Mouse (Mus musculus) megakaryocyte-erythroid progenitor cell, adult 5 weeks (primary cell): ENCODE measurements around the gene Fam69b. TPM values are rescaled to one million over a fixed set of nuclear protein-coding genes. Genes with fewer than 3 reads are reported as not detected.

Experiments
- polyA plus RNA-seq: library from polyadenylated mRNA; stranded (reverse); fragments of >175 nt; gene quantifications from 2 replicates; pipeline ENCODE4 v1.2.3, GENCODE M21; 2012

The Fam69b gene
- polyA plus RNA-seq = 9.0 and 14.8 TPM in 2 replicates

DNA sequence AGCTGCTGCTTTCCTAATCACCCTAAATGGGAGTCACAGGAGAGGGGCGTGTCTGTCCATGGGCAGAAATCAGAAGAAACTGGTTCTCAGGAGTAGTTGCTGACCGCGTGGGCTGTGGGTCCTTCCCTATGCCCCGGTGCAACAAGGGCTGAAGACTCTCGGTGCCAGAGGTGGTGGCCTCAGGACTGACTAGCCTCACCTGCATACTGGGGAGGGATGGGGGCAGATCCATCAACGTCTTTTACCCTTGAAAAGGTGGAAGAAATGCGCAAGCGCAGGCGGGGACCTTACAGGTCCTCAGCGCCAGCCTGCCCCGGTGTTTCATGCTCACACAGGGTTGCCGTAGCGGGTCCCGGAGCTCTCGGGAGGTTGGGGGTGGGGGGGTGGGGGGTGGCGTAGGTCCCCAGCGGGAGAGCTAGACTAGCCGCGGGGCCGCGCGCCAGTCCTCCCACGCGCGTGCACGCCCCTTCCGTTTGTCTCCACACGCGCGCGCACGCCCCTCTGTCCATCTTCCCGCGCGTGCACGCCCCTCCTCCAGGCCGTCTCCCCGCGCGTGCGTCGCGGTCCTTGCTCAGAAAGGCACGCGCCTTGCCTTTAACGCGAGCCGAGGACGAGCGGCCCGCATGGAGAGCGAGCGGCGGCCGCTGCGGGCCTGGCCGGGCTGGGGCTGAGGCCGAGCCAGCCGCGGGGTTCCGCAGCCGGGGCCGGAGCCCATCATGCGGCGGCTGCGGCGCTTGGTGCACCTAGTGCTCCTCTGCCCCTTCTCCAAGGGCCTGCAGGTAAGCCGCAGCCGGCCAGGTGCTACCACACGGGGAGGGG, at the start of gene Fam69b:
Fam69b (plus strand) TSS at position 537 of the 819 bp plus-strand sequence.

DNA sequence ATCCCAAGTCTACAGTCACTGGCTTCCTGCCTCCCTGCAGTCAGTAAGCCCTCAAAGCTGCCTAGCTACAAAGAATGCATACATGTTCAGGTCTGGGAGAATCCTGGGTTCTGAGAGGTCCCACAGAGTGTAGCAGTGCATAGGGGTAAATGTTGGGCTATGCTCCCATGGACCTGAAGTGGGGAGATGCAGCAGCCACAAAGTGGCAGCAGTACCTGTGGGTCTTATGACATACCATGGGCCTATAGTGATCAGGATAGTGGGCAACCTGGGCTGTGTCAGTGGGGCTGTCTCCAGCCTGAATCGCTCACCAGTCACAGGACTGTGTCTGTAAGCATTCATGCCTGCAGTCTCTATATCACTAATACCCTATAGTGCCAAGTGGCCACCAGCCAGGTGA, 48.5 kb upstream of the Fam69b start, which contains the start of gene Egfl7:
Egfl7 (plus strand) TSS at position 301 of the 400 bp plus-strand sequence.

DNA sequence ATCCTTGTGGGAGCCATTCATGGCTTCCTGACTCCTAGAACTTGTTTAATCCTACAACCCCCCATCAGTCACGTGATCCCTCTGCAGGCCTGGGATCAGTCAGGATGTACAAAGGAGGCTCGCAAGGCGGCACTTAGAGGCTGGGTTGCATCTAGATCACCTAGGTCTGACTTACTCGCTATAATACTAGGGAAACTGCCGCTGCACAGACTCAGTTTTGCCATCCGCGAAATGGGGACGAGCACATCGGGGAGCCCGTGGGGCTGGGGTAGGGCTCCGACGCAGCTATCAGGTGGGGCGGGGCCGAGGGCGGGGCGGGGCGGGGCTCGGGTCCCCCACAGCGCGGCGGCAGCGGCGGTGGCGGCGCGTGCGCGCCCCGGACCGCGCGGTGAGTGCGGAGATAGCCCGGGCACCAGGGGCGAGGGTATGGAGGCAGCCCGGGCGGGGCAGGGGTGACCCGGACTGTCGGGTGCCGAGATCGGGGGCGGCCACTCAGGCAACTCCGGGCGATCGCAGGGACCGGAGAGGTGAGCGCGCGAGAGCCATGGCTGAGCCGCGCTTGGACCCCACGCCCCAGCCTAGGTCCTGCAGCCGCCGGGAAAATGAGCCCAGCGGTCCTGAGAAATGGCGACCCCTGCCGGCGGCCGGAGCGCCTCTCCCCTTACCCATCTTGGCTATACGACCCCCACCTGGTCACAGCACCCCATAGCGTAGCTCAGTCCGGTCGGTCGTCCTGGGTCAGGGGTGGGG, 41.8 kb upstream of the Fam69b start, which contains the start of gene Gm20532:
Gm20532 (plus strand) TSS at position 346 of the 750 bp plus-strand sequence.

DNA sequence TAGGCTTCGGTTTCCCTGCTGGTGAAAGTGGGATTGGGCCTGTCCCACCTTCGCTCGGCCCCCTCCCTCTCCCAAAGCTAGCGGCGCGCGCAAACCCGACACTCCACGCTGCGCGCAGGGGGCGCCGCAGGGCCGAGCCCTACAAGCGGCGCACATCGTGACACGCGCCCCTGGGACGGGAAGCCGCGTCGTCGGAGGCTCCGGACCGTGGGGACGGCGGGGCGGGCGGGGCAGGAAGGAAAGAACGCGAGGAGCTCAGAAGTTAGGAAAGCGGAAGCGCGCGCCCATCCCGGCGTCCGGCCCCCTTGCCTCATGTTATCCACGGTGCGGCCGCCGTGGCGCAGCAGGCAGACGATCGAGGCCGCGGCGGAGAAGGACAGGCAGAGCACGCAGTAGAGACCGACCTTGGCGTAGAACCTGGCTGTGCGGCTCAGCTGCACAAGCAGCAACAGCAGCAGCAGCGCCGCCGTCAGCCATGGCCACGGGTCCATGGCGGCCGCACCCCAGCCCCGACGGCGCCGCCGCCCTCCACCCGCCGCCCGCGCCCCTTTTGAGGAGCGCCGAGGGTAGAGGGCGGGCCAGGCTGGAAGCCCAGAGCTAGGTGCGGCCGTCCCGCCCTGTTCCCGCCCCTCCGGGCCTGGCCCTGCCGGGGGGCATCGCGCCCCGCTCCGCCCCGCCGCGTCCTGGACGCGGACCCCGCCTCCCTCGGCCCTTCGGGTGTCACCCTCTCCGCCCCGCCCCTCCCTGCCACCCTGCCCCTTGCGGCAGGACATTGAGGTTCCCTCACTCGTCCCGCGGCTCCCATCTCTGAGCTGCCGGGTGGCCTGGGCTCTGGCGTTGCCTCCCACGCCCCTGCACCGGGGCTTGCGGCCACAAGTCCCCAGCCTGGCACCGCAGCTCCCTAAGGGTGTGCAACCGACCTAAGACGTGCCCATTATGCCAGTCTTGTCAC, 24.3 kb upstream of the Fam69b start, which contains the start of gene Agpat2:
Agpat2 (minus strand) TSS at position 698 of the 952 bp plus-strand sequence.

DNA sequence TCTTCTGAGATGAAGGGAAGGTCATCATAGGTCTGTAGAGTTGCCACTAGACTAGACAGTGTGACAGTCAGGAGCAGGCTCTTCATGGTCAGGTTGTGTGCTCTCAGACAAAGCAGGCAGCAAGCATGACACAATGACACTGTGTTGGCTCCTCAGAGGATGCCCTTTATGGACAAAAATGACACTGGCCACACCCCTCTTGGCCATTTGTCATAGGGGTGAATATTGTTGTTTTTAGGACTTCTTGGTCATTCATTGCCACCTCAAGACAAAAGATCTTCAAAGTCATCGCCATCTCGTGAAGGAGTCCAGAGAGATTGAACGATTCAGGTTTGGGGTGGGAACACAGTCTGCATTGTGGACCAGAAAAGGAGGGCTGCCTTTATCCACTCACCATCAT, 42.9 kb downstream of the Fam69b start, which contains the start of gene Lcn4:
Lcn4 (minus strand) TSS at position 101 of the 400 bp plus-strand sequence.

Other genes with a start within 250 kb of the Fam69b start
- gene Snapc4, start 247.8 kb upstream of the Fam69b start, polyA plus RNA-seq = 39.7 and 63.6 TPM in 2 replicates
- gene Entr1, start 239.1 kb upstream of the Fam69b start, polyA plus RNA-seq = 75.4 and 97.5 TPM in 2 replicates
- gene Pmpca, start 239.1 kb upstream of the Fam69b start, polyA plus RNA-seq = 385 and 421 TPM in 2 replicates
- 13.3 and 16.9 TPM in 2 replicates for gene Inpp5e, start 219.3 kb upstream of the Fam69b start, polyA plus RNA-seq
- gene Sec16a, start 183.2 kb upstream of the Fam69b start, polyA plus RNA-seq = 30.5 and 33.9 TPM in 2 replicates
- gene Notch1, start 111.8 kb upstream of the Fam69b start, polyA plus RNA-seq = 44.7 and 51.9 TPM in 2 replicates
- 47.7 and 83.0 TPM in 2 replicates for gene Egfl7, start 48.4 kb upstream of the Fam69b start, polyA plus RNA-seq
- 0.26 and 0.64 TPM in 2 replicates for gene Gm20532, start 41.8 kb upstream of the Fam69b start, polyA plus RNA-seq
- 67.6 and 69.0 TPM in 2 replicates for gene Agpat2, start 24.0 kb upstream of the Fam69b start, polyA plus RNA-seq
- 0.12 TPM in 1 of 2 replicates, not detected in the other for gene Lcn4, start 42.8 kb downstream of the Fam69b start, polyA plus RNA-seq
- gene Abo, start 236.5 kb downstream of the Fam69b start, polyA plus RNA-seq = not detected in 2 replicates